Mouse (Mus musculus) retina, postnatal 1 day (tissue): ENCODE results near the gene Lyst.
A peak's percentile ranks its signal among the peaks of the same experiment; 100 is the strongest.
"Not testable (repeated sequence)": the region's sequence is repeated elsewhere in the genome, so short reads cannot be mapped to it uniquely, and the experiment has no call there.

Experiments used
- DNase-seq: peaks from one replicate; pipeline ENCODE4 v3.0.0-alpha.2; 2012

Gene Lyst

GRCm38 (mm10) chr13:13637577-13637976 is 47.4 kb downstream of the Lyst start:
- DNase-seq = no peak

DNA sequence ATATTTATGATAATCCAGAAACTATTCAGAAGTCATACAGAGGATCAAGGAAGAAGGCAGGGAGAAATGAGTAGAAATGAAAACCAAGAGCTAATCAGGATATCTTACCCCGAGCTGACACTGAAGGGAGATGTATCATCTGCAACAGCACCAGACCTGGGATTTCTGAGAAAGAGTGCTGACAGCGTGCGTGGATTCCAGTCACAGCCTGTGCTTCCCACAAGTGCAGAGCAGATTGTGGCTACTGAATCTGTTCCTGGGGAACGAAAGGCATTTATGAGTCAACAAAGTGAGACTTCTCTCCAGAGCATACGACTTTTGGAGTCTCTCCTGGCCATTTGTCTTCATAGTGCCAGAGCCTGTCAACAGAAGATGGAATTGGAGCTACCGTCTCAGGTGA is 47.8 kb downstream of the Lyst start:
- no peak for DNase-seq

GRCm38 (mm10) chr13:13638725-13639124 is 48.5 kb downstream of the Lyst start:
- no peak for DNase-seq

DNA sequence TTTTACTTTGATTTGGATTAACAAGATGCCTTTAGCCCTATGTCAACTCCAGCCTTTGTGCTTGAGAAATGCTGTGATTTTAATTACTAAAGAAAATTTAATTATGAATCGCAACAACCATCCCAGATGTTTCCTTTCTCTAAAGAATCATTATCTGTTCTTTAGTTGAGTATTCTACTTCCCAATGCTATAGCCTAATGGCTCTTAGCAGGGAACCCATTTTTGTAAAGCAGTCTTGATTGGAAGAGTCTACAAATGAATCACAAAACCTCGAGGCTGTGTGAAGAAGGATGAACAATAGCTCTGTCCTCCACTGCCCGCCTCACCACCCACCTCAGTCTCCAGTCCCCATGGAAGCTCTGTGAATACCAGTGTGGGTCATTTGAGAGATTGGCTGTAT is 57.1 kb downstream of the Lyst start:
- no peak for DNase-seq

DNA sequence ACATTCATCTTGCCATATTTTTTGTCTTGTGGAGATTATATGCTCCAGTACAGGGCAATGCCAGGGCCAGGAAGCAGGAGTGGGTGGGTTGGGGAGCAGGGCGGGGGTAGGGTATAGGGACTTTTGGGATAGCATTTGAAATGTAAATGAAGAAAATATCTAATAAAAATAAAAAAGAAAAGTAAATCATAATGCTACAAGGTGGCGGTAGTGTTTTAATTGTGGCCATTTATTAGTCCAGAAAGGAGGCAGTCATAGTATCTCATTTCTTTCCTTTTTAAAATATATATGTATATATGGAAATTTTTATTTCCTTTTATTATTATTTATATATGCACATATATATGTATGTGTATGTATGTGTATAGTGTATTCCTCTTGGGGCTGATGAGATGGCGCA is 65.3 kb downstream of the Lyst start:
- DNase-seq = no peak

DNA sequence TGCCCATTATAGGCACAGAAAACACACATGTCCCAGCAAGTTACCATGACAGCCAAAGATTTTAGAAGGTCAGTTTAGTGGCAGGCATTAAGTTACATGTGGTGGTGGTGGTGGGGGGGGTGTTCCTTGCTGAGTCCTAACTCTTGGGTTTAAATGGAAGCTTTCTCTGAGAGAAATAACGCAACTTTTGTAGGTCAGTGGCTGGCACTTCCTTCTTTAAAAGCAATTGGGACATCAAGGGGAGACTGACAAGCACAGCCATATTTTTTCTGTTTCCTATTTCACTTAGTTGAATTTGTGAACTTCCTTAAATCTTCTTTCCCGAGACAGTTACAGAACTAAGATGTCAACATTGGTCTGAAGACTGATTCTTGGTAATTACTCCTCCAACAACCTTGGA is 75.9 kb downstream of the Lyst start:
- DNase-seq = not testable (repeated sequence)

DNA sequence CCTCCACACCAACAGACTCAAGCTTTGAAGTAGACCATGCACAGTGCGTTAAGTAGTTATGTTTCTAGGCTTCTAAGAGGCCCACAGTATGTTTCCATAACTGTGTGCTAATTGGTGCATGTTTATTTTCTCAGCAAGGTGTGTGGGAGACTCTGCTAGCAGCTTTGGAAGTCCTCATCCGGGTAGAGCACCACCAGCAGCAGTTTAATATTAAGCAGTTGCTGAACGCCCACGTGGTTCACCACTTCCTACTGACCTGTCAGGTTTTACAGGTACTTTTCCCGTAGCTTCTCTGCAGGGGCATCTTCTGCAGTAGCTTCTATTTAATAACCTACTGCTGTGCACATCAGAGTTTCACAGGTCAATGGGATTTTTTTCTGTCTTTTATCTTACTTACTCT is 80.5 kb downstream of the Lyst start:
- no peak for DNase-seq

GRCm38 (mm10) chr13:13671585-13672328 is 81.6 kb downstream of the Lyst start:
- peak; percentile 17 for DNase-seq

GRCm38 (mm10) chr13:13674669-13675343 is 84.6 kb downstream of the Lyst start:
- DNase-seq = no peak

GRCm38 (mm10) chr13:13677871-13678270 is 87.7 kb downstream of the Lyst start:
- no peak for DNase-seq

- no peak for DNase-seq
Measured at GRCm38 (mm10) chr13:13681642-13682041, 91.4 kb downstream of the Lyst start.

GRCm38 (mm10) chr13:13703476-13703875 is 113.3 kb downstream of the Lyst start:
- DNase-seq = no peak

- not testable (repeated sequence) for DNase-seq
Measured at GRCm38 (mm10) chr13:13721435-13721834, 131.2 kb downstream of the Lyst start.

DNA sequence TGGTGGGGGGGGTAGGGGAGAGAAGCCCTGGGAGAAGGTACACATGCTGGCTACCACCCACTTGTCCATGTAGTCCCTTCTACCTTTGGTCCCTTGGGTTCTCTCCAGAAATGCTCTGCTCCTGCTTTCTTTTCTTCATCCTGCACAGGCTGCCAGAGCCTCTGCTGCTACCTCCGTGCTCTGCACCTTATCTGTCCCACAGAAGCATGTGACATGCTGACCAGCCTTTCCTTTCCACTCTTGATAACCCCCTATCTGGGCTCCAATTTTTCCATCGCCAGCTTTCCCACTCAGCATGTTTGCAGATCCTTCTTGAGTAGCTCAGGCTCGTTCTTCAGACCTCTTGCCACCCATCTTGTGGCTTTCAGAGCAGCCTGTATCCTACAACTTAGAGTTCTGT is 133.1 kb downstream of the Lyst start:
- DNase-seq = no peak

DNA sequence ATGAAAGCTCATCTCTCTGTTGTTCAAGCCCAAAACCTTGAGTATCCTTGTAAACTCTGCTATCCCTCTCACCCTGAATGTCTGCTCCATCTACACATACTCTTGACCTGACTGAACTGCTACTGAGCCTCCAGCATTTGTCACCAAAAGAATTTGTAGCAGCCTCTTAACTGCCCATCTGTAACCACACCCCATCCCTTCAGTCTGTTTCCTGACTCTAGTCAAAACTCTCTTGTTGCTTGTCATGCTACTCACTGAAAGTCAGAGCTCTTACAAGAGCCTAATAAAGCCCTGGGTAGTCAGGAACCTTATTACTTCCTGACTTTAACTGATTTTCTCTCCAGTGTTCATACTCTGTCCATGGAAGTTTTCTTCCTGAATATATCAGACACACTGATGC is 133.6 kb downstream of the Lyst start:
- DNase-seq = no peak

- DNase-seq = no peak
Measured at GRCm38 (mm10) chr13:13739232-13739631, 149.0 kb downstream of the Lyst start.

DNA sequence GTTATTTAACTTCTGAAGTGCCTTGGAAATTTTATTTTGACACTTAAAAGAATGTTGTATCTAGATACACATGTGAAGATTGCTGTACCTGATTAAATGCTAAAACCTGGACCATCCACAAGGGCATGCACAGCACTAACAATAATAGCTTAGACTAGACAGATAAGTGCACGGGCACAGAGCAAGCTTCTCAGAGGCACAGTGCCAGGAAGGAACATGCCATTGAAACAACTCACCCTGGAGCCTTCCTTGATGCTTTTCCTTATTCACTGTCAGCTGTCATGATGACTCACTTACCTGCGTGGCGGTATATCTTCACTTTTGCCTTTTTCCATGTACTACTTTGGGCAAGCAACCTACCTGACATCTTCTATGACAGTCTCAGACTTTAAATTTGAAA is 155.7 kb downstream of the Lyst start:
- DNase-seq = no peak

DNA sequence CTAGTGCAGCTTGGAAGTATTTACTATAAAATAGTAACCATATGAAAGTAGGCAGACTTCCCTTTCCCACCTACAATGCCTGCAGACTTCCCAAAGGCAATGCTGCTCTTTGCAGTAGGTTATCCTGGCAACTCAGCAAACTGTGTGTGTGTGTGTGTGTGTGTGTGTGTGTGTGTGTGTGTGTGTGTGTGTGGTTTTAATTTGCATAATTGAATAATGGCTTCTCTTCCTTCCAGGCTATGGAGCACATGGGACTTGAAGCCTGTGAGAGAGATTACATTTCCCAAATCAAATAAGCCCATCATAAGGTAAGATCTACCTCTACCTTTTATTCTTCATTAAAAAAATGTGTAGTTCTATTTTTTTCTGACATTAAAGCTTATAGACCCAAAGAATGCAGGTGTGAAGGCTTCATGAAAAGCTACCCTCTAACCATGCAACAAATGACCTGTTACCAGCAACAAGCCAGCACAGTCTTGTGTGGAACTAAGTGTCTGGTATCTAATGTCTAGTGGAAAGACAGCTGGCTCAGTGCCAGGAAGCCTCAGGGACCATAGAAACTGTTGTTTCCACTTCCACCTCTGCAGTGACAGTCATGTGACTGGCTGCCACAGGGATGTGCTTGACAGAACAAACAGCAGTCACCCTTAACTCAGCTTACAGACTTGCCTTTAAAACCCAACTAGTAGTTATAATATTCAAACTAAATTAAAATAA is 185.7 kb downstream of the Lyst start:
- peak; percentile 68 for DNase-seq

DNA sequence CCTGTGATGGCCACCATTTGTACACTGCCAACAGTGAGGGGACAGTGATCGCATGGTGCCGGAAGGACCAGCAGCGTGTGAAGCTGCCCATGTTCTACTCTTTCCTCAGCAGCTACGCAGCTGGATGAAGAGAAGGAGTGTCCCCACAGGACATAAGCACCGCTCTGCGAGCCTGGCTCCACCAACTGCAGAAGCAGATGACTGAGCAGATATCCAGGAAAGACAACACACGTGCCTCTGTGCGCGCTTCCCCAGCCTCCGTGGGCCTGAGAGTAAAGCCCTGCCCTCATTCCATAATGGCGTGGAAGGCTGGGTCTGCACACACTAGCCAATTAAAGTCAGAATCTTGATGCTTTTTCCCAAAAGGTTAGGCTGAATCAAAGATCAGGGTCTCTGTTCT is 186.9 kb downstream of the Lyst start:
- DNase-seq = no peak

DNA sequence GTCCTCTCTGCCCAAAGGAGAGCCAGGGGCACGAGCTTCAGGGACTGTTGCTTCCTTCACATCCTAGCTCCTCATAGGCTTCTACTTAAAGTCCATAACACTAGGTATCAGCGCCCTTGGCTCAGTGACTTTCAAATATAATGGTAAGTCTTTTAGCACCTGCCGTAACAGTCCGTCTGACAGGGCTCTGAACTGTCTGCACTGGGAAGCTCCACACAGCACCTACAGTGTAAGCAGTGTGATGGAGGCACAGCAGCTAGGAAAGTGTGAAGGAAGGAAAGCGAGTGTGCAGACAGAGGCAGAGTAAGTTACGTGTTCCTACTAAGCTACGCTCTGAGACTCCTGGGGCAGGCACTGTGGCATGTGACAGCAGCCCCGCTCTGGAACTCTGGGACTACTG is 187.5 kb downstream of the Lyst start:
- no peak for DNase-seq

DNA sequence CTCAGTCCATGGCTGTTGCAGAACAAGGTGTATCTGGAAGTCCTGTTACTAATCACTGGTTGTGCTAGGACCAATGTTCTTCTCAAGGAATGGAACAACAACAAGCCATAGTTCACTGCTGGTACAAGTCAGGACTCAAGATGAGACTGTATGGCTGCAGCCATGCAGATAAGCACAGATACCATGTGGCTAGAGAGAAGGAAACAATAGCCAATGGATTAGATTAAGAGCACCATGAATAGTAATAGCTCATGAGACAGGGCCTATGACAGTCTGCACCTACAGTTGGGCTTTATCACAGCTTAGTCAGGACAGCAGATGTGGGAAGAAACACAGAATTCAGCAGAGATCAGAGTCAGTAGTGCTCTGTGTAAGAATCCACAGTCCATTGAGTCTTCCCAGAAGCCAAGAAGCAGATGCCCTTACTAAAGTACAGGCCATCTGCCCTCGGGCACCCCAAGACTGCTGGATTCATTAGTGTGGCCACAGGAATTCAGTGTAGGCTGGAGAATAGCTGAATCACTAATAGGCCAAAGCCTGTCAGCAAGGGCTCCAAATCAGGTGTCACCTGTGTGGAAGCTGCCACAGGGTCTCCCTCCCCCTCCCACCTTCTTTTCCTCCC is 188.8 kb downstream of the Lyst start:
- no peak for DNase-seq

DNA sequence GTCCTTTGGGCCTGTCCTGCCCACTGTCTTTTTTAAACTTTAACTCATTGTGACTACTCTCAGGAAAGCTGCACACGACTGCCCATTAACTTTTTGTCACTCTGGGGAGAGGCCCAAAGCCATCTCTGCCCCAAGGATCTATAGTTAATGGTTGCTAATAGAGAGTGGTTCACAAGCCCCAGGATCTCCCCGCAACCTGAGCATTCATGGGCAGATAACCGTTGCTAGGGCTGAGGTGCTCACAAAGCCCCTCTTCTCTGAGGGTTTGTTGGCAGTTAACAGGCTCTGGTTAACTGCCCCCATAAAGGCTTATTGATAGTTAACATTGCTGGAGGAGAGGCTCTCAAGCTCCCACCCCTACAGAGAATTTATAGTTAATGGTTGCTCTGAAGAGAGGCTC is 190.1 kb downstream of the Lyst start:
- DNase-seq = no peak

DNA sequence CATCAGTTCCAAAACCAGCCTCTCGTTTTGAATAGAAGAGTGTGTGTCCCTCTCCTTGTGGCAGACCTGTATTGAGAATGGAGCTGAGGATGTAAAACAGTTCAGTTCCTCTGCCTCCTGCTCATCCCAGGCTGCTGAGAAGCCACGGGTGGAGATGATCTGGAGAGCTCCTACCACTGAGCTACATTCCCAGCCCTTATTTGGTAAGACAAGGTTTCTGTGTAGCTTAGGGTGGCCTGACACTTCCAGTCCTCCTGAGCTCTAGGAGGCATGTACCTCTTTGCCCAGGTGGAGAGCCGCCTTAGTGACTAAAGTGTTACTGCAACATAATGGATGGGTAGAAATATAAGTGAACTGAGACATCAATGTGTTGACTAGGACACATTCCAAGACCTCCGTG is 190.8 kb downstream of the Lyst start:
- no peak for DNase-seq

DNA sequence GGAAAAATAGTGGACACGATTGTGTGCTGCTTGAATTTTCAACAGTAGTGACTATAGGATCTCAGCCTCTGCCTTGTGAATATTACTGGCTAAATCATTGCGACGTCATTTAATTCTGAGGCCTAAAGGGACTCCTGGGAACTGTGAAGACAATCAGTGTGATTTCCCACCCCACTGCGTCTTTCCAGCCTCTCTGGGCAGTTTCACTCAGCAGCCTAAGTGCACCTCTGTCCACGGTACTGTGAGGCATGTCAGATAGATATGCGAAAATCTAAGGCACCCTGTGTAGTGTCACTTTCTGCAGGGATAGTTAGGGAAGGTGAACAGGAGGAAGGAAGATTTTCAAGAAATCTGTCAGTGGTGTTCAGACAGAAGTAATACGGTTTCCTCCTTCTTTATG is 193.1 kb downstream of the Lyst start:
- no peak for DNase-seq
